Mouse (Mus musculus): ENCODE results near the gene Uba1.

GRCm38 (mm10) chrX:20688615-20689014 is 30.5 kb downstream of the Uba1 start:
- no peak for TF ChIP-seq POLR2A (IDR thresholded peaks at IDR 0.05; ENCODE audit: control insufficient read depth, low read depth, low read length)
- no peak for TF ChIP-seq CTCF (IDR thresholded peaks at IDR 0.05; ENCODE audit: control insufficient read depth, insufficient read depth, insufficient replicate concordance, low read depth, low read length)

Measured in testis, adult 2 months (tissue).